Mouse (Mus musculus) gastrocnemius, postnatal 14 days (tissue): Measurements from ENCODE around the gene Dab2. TPM values are rescaled to one million over a fixed set of nuclear protein-coding genes. Genes with fewer than 3 reads are reported as not detected.

Experiments used
- DNase-seq: peaks from one replicate; pipeline ENCODE4 v3.0.0; 2021; ENCODE audit warnings: mixed read lengths
- intact Hi-C: fragments of 180-260 bp; cut with DNase I; formaldehyde crosslinking; loops from one replicate; pipeline ENCODE4 v1.15.1; 2025; ENCODE audit warnings: low total_unique reads
- total RNA-seq, 2 experiments: library from RNA; stranded (reverse); gene quantifications; 2 replicates each; pipeline ENCODE4 v1.2.3; 2021

Gene Dab2
- total RNA-seq, 2 experiments from 2014 or later: 19.5 to 31.1 TPM

- DNase-seq: no peak
- intact Hi-C loops: no loop called here
Observed at GRCm38 (mm10) chr15:6387729-6388070, 88.1 kb downstream of the Dab2 start.

DNA sequence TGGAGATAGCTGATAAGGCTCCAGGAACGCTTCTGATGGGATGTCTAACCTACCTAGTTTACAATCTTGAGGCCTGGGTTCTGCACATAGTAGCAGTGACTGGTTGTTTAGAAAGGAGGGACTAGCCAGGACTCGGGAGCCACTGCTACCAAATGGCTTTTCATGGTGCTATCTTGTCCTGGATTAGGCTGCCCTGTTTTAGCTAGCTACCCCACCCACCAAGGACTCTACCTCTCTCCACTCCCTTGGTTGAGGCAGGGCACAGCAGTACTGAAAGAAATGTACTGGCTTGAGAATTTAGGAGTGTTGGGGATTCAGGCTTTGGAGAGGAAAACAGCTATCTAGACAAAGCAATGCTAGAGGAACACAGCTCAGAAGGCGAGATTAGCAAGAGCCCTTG is 88.6 kb downstream of the Dab2 start:
- intact Hi-C loops: no loop called here

DNA sequence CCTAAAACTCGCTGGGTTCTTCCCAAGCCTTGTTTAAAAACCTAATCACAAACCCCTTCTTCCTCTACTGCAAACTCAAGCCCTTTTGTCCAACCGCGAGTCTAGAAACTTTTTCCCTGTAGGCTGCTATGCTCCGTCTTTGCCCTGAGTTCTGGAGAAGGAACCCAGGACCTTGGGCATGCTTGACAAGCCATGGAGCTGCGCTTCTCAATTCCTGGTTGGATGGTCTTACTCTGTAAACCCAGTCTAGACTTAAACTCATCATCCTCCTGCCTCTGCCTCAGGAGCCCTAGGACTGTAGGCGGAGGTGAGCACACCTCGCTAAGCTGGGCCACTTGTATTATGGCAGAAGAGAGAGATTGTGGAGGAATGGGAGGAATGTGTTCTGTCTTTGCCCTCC is 89.0 kb downstream of the Dab2 start:
- intact Hi-C loops: loop anchor here (1.0 kb wide), 1 partner anchor 66 kb away; no protein-coding TSS in a partner anchor
- no peak for DNase-seq

More for the DNA sequence above, 88.6 kb downstream of the Dab2 start:
- DNase-seq: no peak

GRCm38 (mm10) chr15:6390106-6390505 is 90.5 kb downstream of the Dab2 start:
- no peak for DNase-seq
- intact Hi-C loops: no loop called here

- peak; percentile 56 for DNase-seq
- intact Hi-C loops: no loop called here
Observed at GRCm38 (mm10) chr15:6390657-6391056, 91.1 kb downstream of the Dab2 start.

- DNase-seq: no peak
- intact Hi-C loops: no loop called here
Observed at GRCm38 (mm10) chr15:6391886-6392285, 92.3 kb downstream of the Dab2 start.

GRCm38 (mm10) chr15:6393624-6394023 is 94.0 kb downstream of the Dab2 start:
- intact Hi-C loops: no loop called here
- DNase-seq: no peak

DNA sequence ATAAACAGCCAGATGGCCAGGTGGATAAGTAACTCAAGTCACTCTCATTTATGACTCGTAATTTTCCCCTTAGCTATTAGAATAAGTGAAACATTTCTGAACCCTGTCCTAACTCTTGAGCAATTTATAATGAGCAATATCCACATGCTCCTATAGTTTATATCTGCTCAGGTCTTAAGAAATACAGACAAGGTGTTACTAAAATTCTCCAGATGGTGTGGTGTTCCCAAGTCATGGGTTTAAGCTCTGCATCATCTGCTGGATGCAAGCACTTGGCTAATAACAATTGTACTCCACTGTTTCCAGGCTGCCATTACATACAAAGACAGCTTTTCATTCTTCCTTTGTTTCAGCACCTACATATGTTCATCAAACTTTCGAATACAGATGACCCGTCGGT is 98.6 kb downstream of the Dab2 start:
- no peak for DNase-seq
- intact Hi-C loops: no loop called here

GRCm38 (mm10) chr15:6398881-6399280 is 99.3 kb downstream of the Dab2 start:
- no peak for DNase-seq
- intact Hi-C loops: no loop called here

DNA sequence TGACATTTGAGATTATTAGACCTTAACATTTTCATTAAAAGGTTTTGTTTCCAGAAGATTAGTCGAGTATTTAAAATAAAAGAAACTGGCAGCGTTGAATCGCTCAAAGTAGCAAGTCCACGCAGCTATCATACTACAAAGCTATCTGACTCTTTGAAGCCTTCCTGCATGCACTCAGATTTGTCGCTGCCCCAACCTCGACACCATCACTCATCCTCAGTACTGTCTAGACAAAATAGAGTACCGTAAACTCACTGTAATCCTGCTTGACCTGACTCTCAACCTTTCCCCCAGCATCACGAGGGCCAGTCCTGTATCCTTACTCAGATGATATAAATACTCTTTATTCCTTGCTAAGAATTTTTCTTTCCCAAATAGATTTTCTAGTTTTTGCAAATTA is 100.5 kb downstream of the Dab2 start:
- intact Hi-C loops: no loop called here
- DNase-seq: no peak

GRCm38 (mm10) chr15:6402433-6402832 is 102.8 kb downstream of the Dab2 start:
- DNase-seq: no peak
- intact Hi-C loops: no loop called here

DNA sequence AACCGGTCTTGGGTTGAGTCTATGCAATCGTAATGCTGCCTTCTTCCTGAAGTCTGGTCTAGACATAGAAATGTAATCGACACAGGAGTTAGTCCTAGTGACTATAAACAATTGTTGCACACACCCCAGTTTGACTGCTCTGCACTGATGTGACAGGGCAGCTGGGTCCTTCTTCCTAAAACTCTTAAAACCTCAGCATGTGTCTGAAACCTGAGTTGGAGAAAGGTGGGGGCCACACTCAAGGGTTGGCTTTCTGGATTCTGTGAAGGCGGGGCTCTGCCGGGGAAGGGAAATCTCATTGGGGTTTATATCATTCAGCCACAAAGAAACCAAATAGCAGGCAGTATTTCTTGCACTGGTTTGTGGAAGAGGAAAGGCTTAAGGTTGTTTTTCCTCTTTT is 104.6 kb downstream of the Dab2 start:
- no peak for DNase-seq
- intact Hi-C loops: no loop called here

DNA sequence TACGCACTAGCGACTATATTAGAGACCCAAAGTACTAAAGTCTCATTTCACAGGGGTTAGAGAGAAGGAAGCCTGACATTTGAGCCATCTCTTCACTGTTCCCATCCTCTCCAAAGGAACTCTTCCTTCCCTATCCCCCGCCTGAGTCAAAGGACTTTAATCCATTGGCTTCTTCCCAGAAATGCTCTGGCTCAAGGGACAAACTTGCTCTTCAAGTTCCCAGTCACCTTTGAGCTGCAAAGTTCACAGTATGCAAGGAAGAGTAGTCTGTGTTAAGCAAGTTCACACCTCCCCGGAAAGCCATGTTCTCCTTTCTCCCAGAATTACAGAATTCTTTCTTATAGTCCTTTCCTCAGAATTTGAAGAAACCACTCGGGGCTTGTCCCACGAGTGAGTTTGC is 107.2 kb downstream of the Dab2 start:
- DNase-seq: no peak
- intact Hi-C loops: no loop called here

DNA sequence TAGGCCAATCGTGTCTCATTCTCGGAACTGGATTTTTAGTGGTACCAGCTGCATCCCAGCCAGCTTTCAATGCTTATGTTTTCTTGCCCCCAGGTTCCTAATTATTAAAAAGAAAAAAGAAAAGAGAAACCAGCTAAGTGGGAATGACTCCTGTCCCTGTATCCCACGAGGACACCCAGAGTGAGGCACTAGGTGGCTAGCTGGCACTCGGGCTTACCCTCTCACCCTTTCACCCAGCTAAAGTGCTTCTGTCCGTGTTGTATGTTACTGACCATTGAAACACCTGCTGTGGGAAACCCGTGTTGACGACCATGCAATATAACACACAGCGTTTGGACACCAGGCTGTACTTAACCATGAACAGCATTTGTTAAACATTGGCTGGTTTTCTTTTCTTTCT is 109.4 kb downstream of the Dab2 start:
- intact Hi-C loops: no loop called here
- no peak for DNase-seq

DNA sequence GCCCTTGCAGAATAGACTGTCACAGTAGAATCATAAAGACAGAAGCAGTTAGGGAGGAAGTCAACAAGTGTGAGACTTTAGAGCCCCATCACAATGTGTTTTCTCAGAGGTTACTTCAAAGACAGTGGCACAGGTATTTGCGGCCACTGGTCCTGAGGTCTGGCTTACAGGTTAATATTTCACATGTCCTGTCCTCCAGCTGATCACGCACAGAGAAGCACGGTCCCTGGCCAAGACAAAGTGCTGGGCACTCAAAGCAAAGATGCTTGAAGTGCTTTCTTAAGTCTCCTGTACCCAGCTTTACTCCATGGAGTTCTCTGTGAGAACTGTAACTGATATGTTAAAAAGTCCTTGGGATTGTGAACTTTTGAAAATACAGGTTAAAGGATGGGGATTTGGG is 110.6 kb downstream of the Dab2 start:
- DNase-seq: no peak
- intact Hi-C loops: no loop called here

- DNase-seq: no peak
- intact Hi-C loops: no loop called here
Observed at GRCm38 (mm10) chr15:6411334-6411733, 111.7 kb downstream of the Dab2 start.

DNA sequence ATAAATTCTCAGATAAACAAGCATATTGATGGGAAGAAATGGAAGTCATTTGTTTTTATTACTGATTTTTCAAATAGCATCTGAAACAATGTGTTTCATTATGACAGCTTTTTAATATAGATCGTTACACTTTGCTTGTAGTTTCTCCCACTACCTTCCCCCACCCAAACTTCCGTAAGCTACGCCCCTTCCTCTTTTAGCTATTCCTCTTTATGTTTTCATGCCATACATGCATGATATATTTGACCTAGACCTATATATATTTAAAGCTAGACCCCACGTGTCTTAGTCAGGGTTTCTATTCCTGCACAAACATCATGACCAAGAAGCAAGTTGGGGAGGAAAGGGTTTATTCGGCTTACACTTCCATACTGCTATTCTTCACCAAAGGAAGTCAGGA is 115.7 kb downstream of the Dab2 start:
- DNase-seq: no peak
- intact Hi-C loops: no loop called here

- intact Hi-C loops: loop anchor here (5.0 kb wide), 1 partner anchor 194 kb away; no protein-coding TSS in a partner anchor
- DNase-seq: no peak
Observed at GRCm38 (mm10) chr15:6431777-6432176, 132.2 kb downstream of the Dab2 start.

GRCm38 (mm10) chr15:6432411-6432810 is 132.8 kb downstream of the Dab2 start:
- intact Hi-C loops: loop anchor here (5.0 kb wide), 1 partner anchor 195 kb away; no protein-coding TSS in a partner anchor
- DNase-seq: peak; percentile 39

GRCm38 (mm10) chr15:6435281-6435680 is 135.7 kb downstream of the Dab2 start:
- DNase-seq: no peak
- intact Hi-C loops: no loop called here

GRCm38 (mm10) chr15:6435773-6436172 is 136.2 kb downstream of the Dab2 start:
- intact Hi-C loops: no loop called here
- peak; percentile 41 for DNase-seq

GRCm38 (mm10) chr15:6438685-6439084 is 139.1 kb downstream of the Dab2 start:
- DNase-seq: no peak
- intact Hi-C loops: no loop called here
